ENCODE assay signal across 14 mouse cellular contexts in the genomic region with DNA sequence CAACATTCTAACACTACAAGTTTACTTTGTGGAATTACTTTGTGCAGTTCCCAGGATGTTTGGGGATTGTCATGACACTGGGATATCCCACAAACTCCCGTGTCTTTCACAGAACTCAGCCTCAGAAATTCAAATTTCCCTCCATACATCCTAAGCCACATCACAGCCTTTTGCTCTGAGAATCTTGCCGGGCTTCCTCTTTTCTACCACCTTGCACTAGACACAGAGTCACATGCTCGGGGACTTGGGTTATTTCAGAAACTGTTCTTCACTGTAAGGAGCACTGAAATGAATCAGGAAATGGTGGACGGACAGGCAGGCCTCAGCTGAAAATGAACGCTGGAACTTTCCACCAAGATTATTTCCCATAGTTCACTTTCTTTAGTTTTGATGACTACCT. TPM values are rescaled to one million over a fixed set of nuclear protein-coding genes. Genes with fewer than 3 reads are reported as not detected.
DNase-seq lines count a peak whose midpoint lies in the region; ATAC-seq lines count a peak whose summit lies in the region.
"Had no signal": no experiment of that assay in that cellular context is flagged by ENCODE, and none has a peak within 500 bp of the region (broad histone marks: within the 10 kb centered on the region; RNA-seq: fewer than 3 reads in every experiment).

No protein-coding gene starts in this region.

- no peaks in the 10 kb centered on the region for H3K36me3 ChIP-seq in limb, embryonic 10.5 days
- H3K36me3 ChIP-seq: forebrain, embryonic 10.5 days; heart, embryonic 12.5 days; hindbrain, embryonic 15.5 days; kidney, embryonic 15.5 days; limb, embryonic 12.5 days had no signal

- no peaks in the 10 kb centered on the region for H3K9me3 ChIP-seq in limb, embryonic 10.5 days (replicated peaks)
- H3K9me3 ChIP-seq: forebrain, embryonic 10.5 days; heart, embryonic 12.5 days; hindbrain, embryonic 15.5 days; kidney, embryonic 15.5 days; limb, embryonic 12.5 days had no signal

- peak; percentile 69 for ATAC-seq in megakaryocyte, adult 5-6 weeks (ENCODE audit: poor library complexity, severe bottlenecking)

- H3K4me1 ChIP-seq in brown adipose tissue, adult 24 weeks (ENCODE audit: control insufficient read depth, insufficient read depth, insufficient read length, low read length) = no peaks in the 10 kb centered on the region
- H3K4me1 ChIP-seq in limb, embryonic 10.5 days = peaks cover 14% of the 10 kb centered on the region

- DNase-seq in thymus, postnatal 0 days (ENCODE audit: low spot score) = peak; percentile 64
- DNase-seq in thymus, postnatal 4 days = no peak
- DNase-seq in adrenal gland, adult 18-20 months (ENCODE audit: low spot score in 2 of 2) = no peak
- no peak for DNase-seq in left cerebral cortex, postnatal 4 days
- no peak for DNase-seq in limb, embryonic 10.5 days (ENCODE audit: low spot score)
- DNase-seq: adrenal gland, adult 2 months; cerebellum, adult 11 months had no signal

- H3K27me3 ChIP-seq in limb, embryonic 10.5 days (ENCODE audit: low read depth, poor library complexity, severe bottlenecking) = 0 out of 2 replicates have a peak, but pooled peaks cover 4% of the 10 kb centered on the region
- H3K27me3 ChIP-seq: heart, embryonic 12.5 days; hindbrain, embryonic 15.5 days; kidney, embryonic 15.5 days; limb, embryonic 12.5 days had no signal

- H3K4me3 ChIP-seq in brown adipose tissue, adult 24 weeks (ENCODE audit: insufficient read depth, low read depth, low read length) = no peak overlapping the region
- H3K4me3 ChIP-seq in limb, embryonic 10.5 days = no peak overlapping the region
- H3K4me3 ChIP-seq: forebrain, embryonic 10.5 days; heart, embryonic 12.5 days; hindbrain, embryonic 15.5 days; kidney, embryonic 15.5 days; limb, embryonic 12.5 days had no signal

- intact Hi-C loops in left cerebral cortex, postnatal 4 days (cut with DNase I) = no loop called here

- 89% methylated on average over 5 of the region's 5 CpGs for WGBS in limb, embryonic 10.5 days

- H3K27ac ChIP-seq in brown adipose tissue, adult 24 weeks (replicated peaks; ENCODE audit: low read depth, low read length) = 0 out of 2 replicates have a peak overlapping the region, but pooled peaks have one; percentile 7
- H3K27ac ChIP-seq in limb, embryonic 10.5 days = no peak overlapping the region
- H3K27ac ChIP-seq: forebrain, embryonic 10.5 days; hindbrain, embryonic 15.5 days; kidney, embryonic 15.5 days; limb, embryonic 12.5 days had no signal

RNA-seq across cellular contexts. Expression of a gene that starts 2.0 kb away (rescaled TPM):
- 83.7 and 93.0 TPM in 2 replicates for polyA plus RNA-seq in thymus, postnatal 0 days (2015; fragmentation: Nextera tagmentation; extraction: Ambion mirVana)
- 8.4 and 11.5 TPM in 2 replicates for polyA plus RNA-seq in brown adipose tissue, adult 24 weeks (2012; ENCODE audit: insufficient read depth, insufficient read length, missing spikeins)
- 41.6 and 49.0 TPM in 2 replicates for total RNA-seq in megakaryocyte, adult 5-6 weeks (2015)
- 47.3 and 52.7 TPM in 2 replicates for total RNA-seq in megakaryocyte, adult 5-6 weeks (2017)
- 10 to 100 TPM; 17.5 to 17.6 TPM for total RNA-seq in adrenal gland, adult 18-20 months (2021)
- total RNA-seq in left cerebral cortex, postnatal 4 days (2021) = 10 to 100 TPM; 22.3 to 22.4 TPM
- polyA plus RNA-seq in limb, embryonic 10.5 days (2016; fragmentation: Nextera tagmentation; extraction: Ambion mirVana) = 84.8 and 88.9 TPM in 2 replicates

RNA-seq across cellular contexts. Expression of a gene that starts 2.3 kb away (rescaled TPM):
- 14.5 and 16.8 TPM in 2 replicates for polyA plus RNA-seq in thymus, postnatal 0 days (2015; fragmentation: Nextera tagmentation; extraction: Ambion mirVana)
- polyA plus RNA-seq in brown adipose tissue, adult 24 weeks (2012; ENCODE audit: insufficient read depth, insufficient read length, missing spikeins) = 1.0 and 2.5 TPM in 2 replicates
- 16.8 and 17.9 TPM in 2 replicates for total RNA-seq in megakaryocyte, adult 5-6 weeks (2015)
- total RNA-seq in megakaryocyte, adult 5-6 weeks (2017) = 28.2 and 29.7 TPM in 2 replicates
- total RNA-seq in adrenal gland, adult 18-20 months (2021) = 1 to 10 TPM; 4.1 to 5.1 TPM
- total RNA-seq in left cerebral cortex, postnatal 4 days (2021) = 10 to 100 TPM; 32.0 to 38.0 TPM
- polyA plus RNA-seq in limb, embryonic 10.5 days (2016; fragmentation: Nextera tagmentation; extraction: Ambion mirVana) = 5.3 and 5.9 TPM in 2 replicates
